Mouse (Mus musculus): ENCODE measurements around the gene Sec16a. TPM values are rescaled to one million over a fixed set of nuclear protein-coding genes. Genes with fewer than 3 reads are reported as not detected.
A peak's percentile ranks its signal among the peaks of the same experiment; 100 is the strongest.

Sec16a gene
- total and polyA plus RNA-seq, 2 experiments from 2014 or later: 9.9 to 60.9 TPM

- WGBS: 41% methylated on average over 7 of the region's 7 CpGs
These were observed 13.5 kb upstream of the Sec16a start for GRCm38 (mm10) chr2:26458402-26459124.

DNA sequence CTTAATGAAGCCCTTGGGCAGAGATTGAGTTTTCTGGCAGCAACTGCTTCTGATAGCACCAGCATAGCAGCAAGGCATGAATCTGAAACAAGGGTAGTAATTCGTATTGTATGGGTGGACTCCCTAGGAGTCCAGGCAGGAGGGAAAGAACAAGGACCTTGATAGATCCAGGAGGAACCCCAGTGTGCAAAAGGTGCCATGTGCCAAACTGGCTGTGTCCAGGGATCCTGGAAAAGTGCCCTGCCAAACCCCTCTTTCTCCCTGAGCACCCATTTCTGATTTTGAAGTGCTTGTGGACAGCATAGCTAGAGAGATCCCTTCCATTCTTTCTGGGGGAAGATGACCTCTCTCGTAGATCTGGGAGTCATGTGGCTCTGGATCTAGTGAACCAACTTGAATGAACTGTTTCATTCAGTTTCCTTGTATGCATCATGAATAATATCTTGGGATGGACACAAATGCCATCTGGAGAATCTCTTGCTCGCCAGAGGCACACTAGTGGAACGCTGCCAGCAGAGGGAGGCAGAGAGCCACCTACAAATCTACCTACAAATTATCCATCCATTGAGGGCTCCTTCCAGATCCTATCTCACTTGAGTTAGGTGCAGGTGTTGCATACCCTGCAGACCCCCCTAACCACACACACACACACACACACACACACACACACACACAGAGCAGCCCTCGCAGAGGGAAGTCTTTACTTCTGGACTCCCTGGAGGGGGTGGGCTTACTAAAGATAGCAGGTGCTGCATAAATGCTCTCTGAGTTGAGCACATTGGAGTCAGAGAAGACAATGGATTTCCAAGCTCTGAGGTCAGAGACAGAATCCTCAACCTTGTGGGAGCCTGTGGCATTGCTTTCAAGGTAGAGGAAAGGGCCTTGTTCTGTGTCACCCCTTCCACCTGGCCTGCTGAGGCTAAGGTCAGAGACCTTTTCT is 4.4 kb upstream of the Sec16a start:
- 20% methylated on average over 5 of the region's 5 CpGs for WGBS
- no peaks in the 10 kb centered on the region for H3K36me3 ChIP-seq (ENCODE audit: insufficient read depth, low read length)
- H3K4me3 ChIP-seq (ENCODE audit: low read length): no peak overlapping the region
- no peaks in the 10 kb centered on the region for H3K9me3 ChIP-seq (ENCODE audit: low read length)
- no peak overlapping the region for H3K9ac ChIP-seq (replicated peaks; ENCODE audit: low read length)
- peak overlapping the region; percentile 23; the same call in 1 of the 2 replicates for H3K27ac ChIP-seq
- DNase-seq (ENCODE audit: low spot score) (peak; percentile 88), ATAC-seq (no peak)
- H3K4me2 ChIP-seq (ENCODE audit: low read depth, low read length): no peak overlapping the region
- TF ChIP-seq CTCF (IDR thresholded peaks at IDR 0.05; ENCODE audit: low read depth): peak; percentile 94
- H3K4me1 ChIP-seq (ENCODE audit: insufficient read depth, low read length): peaks cover 16% of the 10 kb centered on the region
- H3K27me3 ChIP-seq (ENCODE audit: insufficient read depth, low read length): no peaks in the 10 kb centered on the region

More at GRCm38 (mm10) chr2:26458402-26459124, 13.5 kb upstream of the Sec16a start:
- H3K27ac ChIP-seq: no peak overlapping the region
- H3K4me2 ChIP-seq (ENCODE audit: low read depth, low read length): no peak overlapping the region
- peak; percentile 52 for ATAC-seq
- no peak overlapping the region for H3K4me3 ChIP-seq (ENCODE audit: low read length)
- H3K36me3 ChIP-seq (ENCODE audit: insufficient read depth, low read length): peaks cover 31% of the 10 kb centered on the region; the same call in 1 of the 2 replicates
- H3K27me3 ChIP-seq (ENCODE audit: insufficient read depth, low read length): no peaks in the 10 kb centered on the region
- no peak for TF ChIP-seq CTCF (IDR thresholded peaks at IDR 0.05; ENCODE audit: low read depth)
- no peak for DNase-seq (ENCODE audit: low spot score)
- H3K9me3 ChIP-seq (ENCODE audit: low read length): no peaks in the 10 kb centered on the region
- no peak overlapping the region for H3K9ac ChIP-seq (replicated peaks; ENCODE audit: low read length)
- H3K4me1 ChIP-seq (ENCODE audit: insufficient read depth, low read length): no peaks in the 10 kb centered on the region; the same call in 1 of the 2 replicates

GRCm38 (mm10) chr2:26447451-26447850 is 2.4 kb upstream of the Sec16a start:
- no peak for TF ChIP-seq CTCF (IDR thresholded peaks at IDR 0.05; ENCODE audit: low read depth)
- 87% methylated on average over 1 of the region's 1 CpGs for WGBS
- Histone ChIP-seq H3K36me3 (ENCODE audit: insufficient read depth, low read length) (no peaks in the 10 kb centered on the region), H3K4me2 (ENCODE audit: low read depth, low read length) (no peak overlapping the region), H3K27me3 (ENCODE audit: insufficient read depth, low read length) (no peaks in the 10 kb centered on the region), H3K9me3 (ENCODE audit: low read length) (no peaks in the 10 kb centered on the region), H3K4me3 (ENCODE audit: low read length) (no peak overlapping the region), H3K9ac (replicated peaks; ENCODE audit: low read length) (no peak overlapping the region), H3K4me1 (ENCODE audit: insufficient read depth, low read length) (peaks cover 27% of the 10 kb centered on the region), H3K27ac (no peak overlapping the region)
- ATAC-seq (no peak), DNase-seq (ENCODE audit: low spot score) (no peak)

DNA sequence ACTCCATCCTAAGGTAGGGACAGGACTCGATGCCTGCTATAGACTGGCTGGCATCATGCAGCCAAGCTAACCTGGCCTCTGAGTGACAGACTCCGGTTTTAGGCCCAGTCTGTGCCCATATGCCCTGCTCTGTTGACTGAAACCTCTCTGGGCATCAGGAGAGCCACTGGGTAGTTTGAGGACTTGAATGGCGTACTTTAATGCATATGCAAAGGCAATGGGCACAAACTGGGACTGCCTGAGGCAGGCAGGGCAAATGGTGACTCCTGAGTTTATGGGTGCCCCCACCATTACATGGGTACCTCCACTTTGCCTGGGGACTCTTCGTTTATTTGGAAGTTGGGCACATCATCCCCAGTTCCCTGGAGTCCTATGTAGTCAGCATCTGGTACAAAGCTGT is 1.7 kb upstream of the Sec16a start:
- peak overlapping the region; percentile 82 for H3K4me3 ChIP-seq (ENCODE audit: low read length)
- DNase-seq (ENCODE audit: low spot score): no peak
- no peak for ATAC-seq
- H3K27ac ChIP-seq: peak overlapping the region; percentile 92; the same call in 1 of the 2 replicates
- TF ChIP-seq CTCF (IDR thresholded peaks at IDR 0.05; ENCODE audit: low read depth): no peak
- no peaks in the 10 kb centered on the region for H3K9me3 ChIP-seq (ENCODE audit: low read length)
- H3K4me1 ChIP-seq (ENCODE audit: insufficient read depth, low read length): peaks cover 27% of the 10 kb centered on the region
- peak overlapping the region; percentile 70 for H3K9ac ChIP-seq (replicated peaks; ENCODE audit: low read length)
- peak overlapping the region; percentile 97 for H3K4me2 ChIP-seq (ENCODE audit: low read depth, low read length)
- no peaks in the 10 kb centered on the region for H3K27me3 ChIP-seq (ENCODE audit: insufficient read depth, low read length)
- 0 out of 2 replicates have a peak, but pooled peaks cover under 1% of the 10 kb centered on the region for H3K36me3 ChIP-seq (ENCODE audit: insufficient read depth, low read length)
- 70% methylated on average over 4 of the region's 4 CpGs for WGBS

DNA sequence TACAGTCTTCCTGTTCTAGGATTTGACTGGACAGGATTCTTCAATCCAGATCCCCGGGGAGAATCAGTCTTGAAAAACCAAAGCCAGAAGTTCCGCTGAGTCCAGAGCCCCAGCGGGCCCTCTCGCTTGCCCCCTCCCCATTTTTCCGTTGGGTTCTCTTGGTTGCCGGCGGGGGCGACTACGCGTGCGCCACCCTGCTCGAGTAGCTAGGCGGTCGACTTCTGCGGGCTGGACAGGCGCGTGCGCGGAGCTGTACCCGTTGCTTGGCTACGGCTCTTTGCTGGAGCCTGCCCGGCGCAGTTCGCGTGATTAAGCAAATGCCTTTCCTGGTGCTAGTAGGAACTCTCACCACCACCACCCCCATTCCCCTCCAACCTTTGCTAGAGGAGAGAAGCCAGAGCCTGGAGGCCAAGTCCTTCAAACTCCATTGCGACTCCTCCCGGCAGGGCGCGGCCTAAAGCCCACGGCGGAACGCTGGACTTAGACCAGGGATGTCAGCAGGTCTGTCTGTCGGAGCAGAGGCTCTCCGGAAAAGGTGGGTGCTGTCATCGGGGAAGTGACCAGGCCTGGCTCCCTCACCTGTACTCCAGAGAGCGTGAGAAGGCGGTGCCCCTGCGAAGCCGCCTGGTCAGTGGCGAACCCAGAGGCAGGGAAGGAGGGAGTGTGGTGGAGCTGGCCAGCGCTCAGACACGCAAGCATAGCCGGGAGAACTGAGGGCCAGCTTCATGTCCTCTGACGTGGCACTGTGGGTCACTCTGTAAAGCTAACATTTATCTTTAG is 840 bp upstream of the Sec16a start:
- Histone ChIP-seq H3K27ac (peak overlapping the region; percentile 92), H3K27me3 (ENCODE audit: insufficient read depth, low read length) (no peaks in the 10 kb centered on the region), H3K9me3 (ENCODE audit: low read length) (no peaks in the 10 kb centered on the region), H3K4me3 (ENCODE audit: low read length) (peak overlapping the region; percentile 82), H3K4me2 (ENCODE audit: low read depth, low read length) (peak overlapping the region; percentile 97), H3K4me1 (ENCODE audit: insufficient read depth, low read length) (peaks cover 27% of the 10 kb centered on the region), H3K9ac (replicated peaks; ENCODE audit: low read length) (peak overlapping the region; percentile 70), H3K36me3 (ENCODE audit: insufficient read depth, low read length) (peaks cover 9% of the 10 kb centered on the region; the same call in 1 of the 2 replicates)
- TF ChIP-seq CTCF (IDR thresholded peaks at IDR 0.05; ENCODE audit: low read depth): peak; percentile 46
- WGBS: 1% methylated on average over 44 of the region's 44 CpGs
- peak; percentile 97 for DNase-seq (ENCODE audit: low spot score)
- peak; percentile 92 for ATAC-seq

DNA sequence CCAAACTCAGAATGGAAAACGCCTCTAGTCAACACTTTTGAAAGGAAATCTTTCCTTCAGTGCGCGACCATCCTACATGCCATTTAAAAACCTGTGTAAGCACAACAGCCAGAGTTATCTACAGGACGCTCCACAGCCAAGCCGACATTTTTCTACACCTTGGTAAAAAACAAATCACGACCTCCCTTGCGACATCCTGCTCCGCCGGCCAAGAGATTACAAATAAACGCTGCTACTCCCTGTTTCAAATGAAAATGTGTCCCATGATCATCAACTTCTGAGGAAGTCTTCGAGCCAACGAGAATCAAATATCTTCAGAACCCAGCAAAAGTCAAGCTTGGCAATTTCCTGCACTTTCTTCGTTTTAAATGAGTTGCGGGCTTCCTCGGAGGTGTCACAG is 648 bp downstream of the Sec16a start:
- H3K27me3 ChIP-seq (ENCODE audit: insufficient read depth, low read length): no peaks in the 10 kb centered on the region
- WGBS: 4% methylated on average over 15 of the region's 15 CpGs
- DNase-seq (ENCODE audit: low spot score) (peak; percentile 8), ATAC-seq (no peak)
- H3K4me3 ChIP-seq (ENCODE audit: low read length): peak overlapping the region; percentile 82
- TF ChIP-seq CTCF (IDR thresholded peaks at IDR 0.05; ENCODE audit: low read depth): no peak
- H3K27ac ChIP-seq: peak overlapping the region; percentile 92
- H3K4me1 ChIP-seq (ENCODE audit: insufficient read depth, low read length): peaks cover 23% of the 10 kb centered on the region
- H3K9me3 ChIP-seq (ENCODE audit: low read length): no peaks in the 10 kb centered on the region
- H3K36me3 ChIP-seq (ENCODE audit: insufficient read depth, low read length): peaks cover 23% of the 10 kb centered on the region
- peak overlapping the region; percentile 90 for H3K9ac ChIP-seq (replicated peaks; ENCODE audit: low read length)
- H3K4me2 ChIP-seq (ENCODE audit: low read depth, low read length): peak overlapping the region; percentile 86
